Mouse (Mus musculus) cortical plate, adult 2 months (tissue): Measurements from ENCODE around the gene Fgfr2.

Experiments used
- CTCF ChIP-seq: fragments of 200-500 bp; IDR thresholded peaks from 2 replicates; pipeline ENCODE4 v1.5.1; 2011; ENCODE audit warnings: mild to moderate bottlenecking, control low read depth, low read length; ENCODE audit not compliant: insufficient read depth; ENCODE audit errors: extremely low read depth
- POLR2A ChIP-seq: fragments of 200-500 bp; IDR thresholded peaks from 2 replicates; pipeline ENCODE4 v1.6.1; 2011; ENCODE audit warnings: mild to moderate bottlenecking, low read length, control low read depth; ENCODE audit not compliant: insufficient read depth; ENCODE audit errors: extremely low read depth

DNA sequence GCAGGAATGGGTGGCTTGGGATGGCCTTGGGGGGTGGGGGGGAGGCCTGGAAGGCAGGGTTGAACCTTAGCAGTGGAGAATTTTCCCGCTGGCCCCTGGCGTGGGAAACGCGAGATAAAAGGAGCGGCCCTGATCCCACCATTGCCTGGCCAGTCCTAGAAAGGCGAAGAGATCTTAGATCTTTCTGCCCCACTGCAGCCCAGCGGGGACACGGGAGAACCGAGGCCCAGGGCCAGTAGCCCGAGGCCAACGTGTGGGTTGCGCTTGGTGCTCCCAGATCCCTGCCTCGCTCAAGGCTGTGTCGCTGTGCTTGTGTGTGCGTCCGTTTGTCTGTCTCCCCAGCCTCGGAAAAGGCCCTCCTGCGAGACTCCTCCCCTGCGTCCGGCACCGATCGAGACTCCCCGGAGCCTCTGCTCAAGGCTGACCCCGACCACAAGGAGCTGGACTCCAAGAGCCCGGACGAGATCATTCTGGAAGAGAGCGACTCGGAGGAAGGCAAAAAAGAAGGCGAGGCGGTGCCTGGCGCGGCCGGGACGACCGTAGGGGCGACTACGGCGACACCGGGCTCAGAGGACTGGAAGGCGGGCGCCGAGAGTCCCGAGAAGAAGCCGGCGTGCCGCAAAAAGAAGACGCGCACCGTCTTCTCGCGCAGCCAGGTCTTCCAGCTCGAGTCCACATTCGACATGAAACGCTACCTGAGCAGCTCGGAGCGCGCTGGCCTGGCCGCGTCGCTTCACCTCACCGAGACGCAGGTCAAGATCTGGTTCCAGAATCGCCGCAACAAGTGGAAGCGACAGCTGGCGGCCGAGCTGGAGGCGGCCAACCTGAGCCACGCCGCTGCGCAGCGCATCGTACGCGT, 1579.3 kb downstream of the Fgfr2 start:
- no peak for TF ChIP-seq POLR2A
- no peak for TF ChIP-seq CTCF
